Mouse (Mus musculus): ENCODE measurements at regions not wholly inside any gene's neighbourhood (a gene's known extent, or its start where the extent isn't known, plus 50 kb on each side); places are given as distances from the start of the nearest gene placed in this dataset.

DNA sequence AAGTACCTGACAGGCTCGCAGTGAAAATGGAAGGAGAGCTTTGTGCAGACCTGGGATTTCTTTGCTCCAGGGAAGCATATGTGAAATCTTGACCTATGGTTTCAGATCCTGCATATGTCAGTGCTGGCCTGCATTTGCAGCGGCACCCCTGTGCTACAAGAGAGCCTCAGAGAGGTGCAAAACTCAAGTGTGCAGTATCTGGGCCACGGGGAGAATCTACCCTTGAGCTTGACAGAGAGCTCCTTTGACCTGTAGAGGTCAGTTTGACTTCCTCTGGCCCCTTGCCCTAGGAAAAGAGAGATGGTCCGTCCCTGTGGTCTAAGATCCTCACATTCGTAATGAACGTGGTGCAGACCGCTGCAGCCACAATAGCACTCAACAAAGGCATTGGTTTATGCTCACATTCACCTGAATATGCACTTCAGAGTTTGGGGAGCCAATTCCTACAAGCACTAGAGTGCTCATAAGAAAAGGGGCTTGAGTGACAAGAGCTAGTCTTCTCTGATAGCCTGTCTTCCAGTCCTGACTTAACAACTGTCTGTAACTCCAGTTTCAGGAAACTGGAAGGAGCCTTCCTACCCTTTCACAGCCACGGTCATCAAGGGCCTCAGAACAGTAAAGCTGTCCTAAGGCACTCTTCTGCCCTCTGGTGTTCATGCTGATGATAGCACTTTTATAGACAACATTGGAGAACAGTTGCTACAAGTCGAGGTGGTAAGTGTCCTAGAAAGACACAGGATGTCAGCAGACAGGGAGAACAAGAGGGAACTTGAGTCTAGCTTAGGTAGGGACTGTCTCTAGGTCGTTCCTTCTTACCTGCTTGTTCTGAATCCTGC, 200.0 kb upstream of the Apob start:
- DNase-seq (ENCODE audit: extremely low spot score), result peak; percentile 71

DNA sequence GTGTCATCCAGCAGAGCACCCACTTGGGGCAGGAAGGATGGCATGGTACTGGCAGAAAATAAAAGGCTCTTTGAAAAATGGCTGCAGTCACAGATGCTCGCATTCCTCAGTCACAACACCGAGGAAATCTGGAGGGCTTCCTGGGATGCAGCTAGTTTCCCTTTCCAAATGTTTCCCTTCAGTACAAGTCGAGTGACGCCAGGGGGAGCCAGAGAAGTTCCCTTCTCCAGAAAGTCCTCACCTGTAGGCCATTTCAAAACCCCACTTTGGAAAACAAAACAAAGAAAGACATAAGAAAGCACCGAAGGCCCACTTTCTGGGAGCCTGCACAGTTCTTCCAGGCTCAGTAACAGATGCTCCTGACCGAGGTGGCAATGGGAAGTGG, 199.4 kb upstream of the Apob start:
- peak; percentile 8 for DNase-seq (ENCODE audit: extremely low spot score)

DNA sequence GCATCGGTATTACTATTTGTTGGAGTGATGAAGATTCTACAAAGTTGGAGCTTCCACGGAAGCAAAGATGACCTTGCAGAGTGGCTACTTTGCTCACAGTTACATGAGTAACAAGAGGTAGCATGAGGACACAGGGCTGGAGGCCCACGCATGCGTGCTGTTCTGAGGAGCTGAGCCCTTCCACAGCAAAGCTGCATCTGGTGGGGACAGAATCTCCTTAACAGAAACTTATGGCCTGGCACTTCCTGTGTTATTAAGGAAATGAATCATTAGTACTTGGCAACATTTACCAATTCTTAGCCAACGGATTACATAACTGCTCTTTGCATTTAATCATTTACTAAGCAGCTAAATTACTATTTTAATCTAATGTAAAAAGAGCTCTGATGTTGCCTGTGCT, 160.8 kb upstream of the Apob start:
- DNase-seq (ENCODE audit: extremely low spot score), result no peak

GRCm38 (mm10) chr12:7820006-7820704, 157.3 kb upstream of the Apob start:
- no peak for DNase-seq (ENCODE audit: extremely low spot score)

DNA sequence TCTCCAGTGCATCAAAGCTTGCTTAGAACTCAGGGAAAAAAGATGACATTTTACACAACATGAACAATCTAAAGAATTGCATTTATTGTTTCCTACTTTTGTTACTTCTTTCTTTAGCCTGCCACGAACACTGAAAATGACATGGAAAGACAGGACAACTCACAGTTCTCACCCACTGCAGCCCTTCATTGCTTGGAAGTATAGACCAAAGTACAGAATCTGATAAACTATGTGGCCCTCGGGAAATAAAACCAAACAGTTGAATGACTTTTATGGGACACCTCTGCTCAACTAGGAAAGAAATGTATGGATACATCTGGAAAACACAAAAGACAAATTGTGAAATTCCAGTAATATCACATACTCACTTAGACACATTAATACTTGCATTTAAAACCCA, 156.7 kb upstream of the Apob start:
- DNase-seq (ENCODE audit: extremely low spot score), result no peak

GRCm38 (mm10) chr12:7835731-7836130, 141.7 kb upstream of the Apob start:
- no peak for DNase-seq (ENCODE audit: extremely low spot score)

DNA sequence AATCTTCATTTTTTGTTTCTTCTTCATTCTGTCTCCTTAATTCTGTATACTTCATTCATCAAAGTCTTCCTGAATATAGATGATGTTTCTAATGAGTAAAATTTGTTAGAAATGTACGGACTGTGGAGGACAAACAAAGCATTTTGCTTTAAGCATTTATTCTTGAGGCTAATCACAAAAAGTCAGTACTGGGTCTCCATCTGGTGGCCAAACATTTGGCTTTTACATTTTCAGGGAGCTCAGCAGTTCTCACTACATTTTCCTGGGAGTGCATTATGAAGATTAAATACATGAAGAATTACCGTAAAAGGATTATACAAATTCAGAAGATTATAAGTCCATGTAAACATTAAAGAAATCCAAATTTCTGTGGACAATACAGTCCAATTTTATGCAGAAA, 123.6 kb upstream of the Apob start:
- no peak for DNase-seq (ENCODE audit: extremely low spot score)

DNA sequence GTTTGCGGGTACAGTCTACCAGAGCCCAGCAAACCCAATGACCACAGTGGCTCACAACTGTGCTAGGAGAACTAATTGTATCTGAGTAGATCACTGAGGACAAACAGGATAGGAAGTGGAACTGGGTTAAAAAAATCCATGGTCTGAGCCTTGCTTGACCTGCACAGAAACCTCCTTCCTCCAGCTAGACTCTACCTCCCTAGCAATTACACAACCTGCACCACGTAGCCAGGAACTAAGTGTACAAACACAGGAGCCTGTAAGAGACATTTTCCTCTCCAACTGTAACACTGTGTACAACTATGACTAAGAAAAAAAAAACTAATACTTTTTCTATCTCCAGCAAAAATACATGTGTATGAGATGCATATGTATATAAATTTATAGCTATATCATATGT, 121.8 kb upstream of the Apob start:
- DNase-seq (ENCODE audit: extremely low spot score), result no peak

GRCm38 (mm10) chr12:7859533-7859932, 117.9 kb upstream of the Apob start:
- DNase-seq (ENCODE audit: extremely low spot score), result no peak

DNA sequence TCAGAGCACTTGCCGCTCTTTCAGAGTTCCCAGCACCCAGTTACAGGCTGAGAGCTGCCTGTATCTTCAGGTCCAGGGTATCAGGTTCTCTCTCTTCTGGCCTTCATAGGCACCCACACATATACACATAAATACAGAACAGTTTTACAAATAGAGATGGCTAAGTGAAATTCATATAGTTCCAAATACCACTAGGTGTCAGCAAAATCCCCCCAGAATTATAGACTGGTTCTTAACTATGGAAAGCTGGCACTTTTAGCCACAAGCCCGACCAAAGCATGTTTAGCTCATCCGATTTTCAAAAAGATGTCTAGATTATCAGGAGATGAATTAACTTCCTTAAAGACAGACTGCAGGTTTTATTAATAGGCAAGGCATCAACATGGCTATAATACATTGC, 107.4 kb upstream of the Apob start:
- no peak for DNase-seq (ENCODE audit: extremely low spot score)

DNA sequence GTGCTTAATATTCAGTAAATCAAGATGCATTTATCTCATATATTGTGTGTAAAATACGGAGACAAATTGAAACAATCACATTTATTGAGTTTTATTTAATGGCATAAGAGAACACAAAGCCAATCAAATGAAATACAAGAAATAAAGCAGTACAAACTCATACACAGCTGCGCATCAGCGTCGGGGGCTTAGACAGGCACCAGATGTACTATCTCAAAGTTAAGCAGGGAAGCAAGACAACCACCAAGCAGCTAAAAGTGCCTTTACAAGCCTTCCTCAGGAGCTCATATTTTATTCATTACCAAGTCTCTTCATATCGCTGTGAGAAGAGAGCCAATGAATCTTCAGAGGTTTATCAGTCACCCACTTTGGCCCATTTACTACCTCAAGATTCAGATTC, 107.0 kb upstream of the Apob start:
- DNase-seq (ENCODE audit: extremely low spot score), result no peak

DNA sequence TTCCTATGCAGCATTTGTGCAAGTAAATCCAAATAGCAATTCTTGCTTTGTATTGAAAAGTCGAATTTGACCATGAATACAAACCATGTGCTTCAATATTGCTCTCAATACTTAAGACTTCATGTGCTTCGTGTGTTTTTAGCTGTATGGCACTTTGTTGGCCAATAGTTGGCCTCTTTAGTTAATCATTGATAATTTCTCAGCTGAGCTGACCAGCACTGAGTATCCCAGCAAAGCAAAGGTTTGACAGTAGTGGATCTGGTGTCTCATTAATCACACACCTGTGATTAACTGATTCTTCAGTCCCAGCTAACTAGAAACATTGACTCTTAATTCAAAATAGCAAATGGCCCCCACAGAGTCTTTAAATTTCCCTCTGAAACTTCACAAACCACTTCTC, 102.0 kb upstream of the Apob start:
- no peak for DNase-seq (ENCODE audit: extremely low spot score)

DNA sequence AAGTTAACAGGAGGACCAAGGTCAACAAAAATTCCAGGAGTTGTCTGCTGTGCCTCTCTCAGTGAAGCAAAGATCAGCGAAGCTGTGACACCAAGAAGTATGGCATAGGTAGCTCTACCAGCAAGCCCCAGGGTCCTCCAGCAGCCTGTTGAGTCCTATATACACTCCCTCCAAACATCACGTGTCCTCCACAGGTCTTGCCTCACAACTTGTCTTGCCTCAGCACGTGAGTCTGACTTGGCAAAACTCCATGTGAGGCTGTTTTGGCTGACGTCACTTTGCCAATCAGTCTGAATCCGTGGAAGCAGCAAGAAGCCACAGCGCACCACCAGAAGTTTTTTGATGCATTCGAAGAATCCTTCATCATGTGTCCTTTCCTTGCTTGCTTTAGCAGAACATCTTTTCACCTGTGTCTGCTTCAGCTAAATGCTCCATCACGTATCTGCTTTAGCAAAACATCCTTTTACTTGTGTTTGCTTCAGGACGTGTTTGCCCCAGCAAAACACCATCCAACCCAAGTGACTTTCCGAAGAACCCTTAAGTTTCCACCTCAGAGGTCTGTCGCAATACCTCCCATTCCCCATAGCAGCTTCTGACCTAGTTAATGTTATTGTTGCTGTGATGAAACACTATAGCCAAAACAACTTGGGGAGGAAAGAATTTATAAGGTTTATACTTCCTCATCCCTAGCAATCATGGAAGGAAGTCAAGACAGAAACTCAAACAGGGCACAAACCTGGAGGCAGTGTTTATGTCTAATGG, 101.0 kb upstream of the Apob start:
- DNase-seq (ENCODE audit: extremely low spot score), result no peak

- no peak for DNase-seq (ENCODE audit: extremely low spot score)
Measured at GRCm38 (mm10) chr12:7878761-7879160, 98.7 kb upstream of the Apob start.

GRCm38 (mm10) chr12:7896156-7896555, 81.3 kb upstream of the Apob start:
- no peak for DNase-seq (ENCODE audit: extremely low spot score)

GRCm38 (mm10) chr12:7905329-7905728, 72.1 kb upstream of the Apob start:
- no peak for DNase-seq (ENCODE audit: extremely low spot score)

GRCm38 (mm10) chr12:7906831-7907230, 70.6 kb upstream of the Apob start:
- DNase-seq (ENCODE audit: extremely low spot score), result no peak

GRCm38 (mm10) chr12:7909746-7910360, 67.6 kb upstream of the Apob start:
- DNase-seq (ENCODE audit: extremely low spot score), result no peak

- no peak for DNase-seq (ENCODE audit: extremely low spot score)
Measured at GRCm38 (mm10) chr12:7910509-7910908, 66.9 kb upstream of the Apob start.

DNA sequence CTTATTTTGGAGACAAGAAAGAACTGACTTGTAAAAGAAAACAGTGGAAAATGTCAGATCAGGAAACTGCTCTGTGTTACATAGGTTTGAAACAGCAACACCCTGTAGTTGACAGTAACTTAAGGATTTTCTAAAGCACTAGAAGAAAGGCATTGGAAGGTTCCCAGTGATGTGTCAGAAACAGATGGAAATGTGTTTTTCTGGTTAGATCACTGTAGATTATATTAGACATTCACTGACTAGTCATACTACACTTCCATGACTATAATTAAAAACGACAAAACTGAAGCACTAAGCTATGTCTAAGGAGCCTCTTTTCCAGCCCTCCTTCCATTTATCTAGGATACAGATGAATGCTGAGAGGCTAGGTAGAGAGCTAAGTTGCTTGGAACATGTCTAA, 59.1 kb upstream of the Apob start:
- DNase-seq (ENCODE audit: extremely low spot score), result no peak

DNA sequence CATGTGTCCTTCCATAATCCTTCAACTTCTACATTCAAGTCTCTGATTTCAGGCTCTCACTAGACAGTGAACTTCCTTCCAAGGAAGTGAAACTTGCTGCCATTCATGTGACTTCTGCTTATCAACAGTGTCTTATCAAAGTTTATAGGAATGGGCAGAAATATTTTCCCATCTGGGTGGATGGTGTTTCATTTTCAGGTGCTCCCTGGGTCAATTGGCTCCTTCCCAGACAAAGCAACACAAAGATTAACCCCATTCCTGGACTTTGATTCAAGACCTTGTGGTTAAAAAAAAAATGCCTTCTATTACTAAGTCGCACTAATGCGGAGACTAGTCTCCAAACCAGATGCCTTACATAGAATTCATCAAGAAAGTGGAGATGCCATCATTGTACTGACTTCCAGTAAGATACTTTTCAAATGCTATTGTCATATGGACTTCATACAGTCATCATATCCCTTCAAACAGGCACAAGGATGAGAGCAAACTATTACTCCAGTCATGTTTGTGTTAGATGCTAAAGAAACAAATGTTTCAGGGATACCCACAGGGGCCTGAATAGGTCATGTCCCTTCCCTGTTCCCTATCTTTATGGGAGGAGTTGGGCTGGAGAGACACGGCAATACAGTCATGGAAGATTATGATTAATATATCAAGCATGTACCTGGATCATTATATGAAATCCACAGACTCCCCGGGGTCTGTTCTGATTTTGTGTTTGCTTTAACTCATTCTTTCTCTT, 58.3 kb upstream of the Apob start:
- no peak for DNase-seq (ENCODE audit: extremely low spot score)

Measured in embryo, embryonic 9.5 days (tissue).